Comparison of ENCODE assay signal across 25 mouse cellular contexts in the genomic region with DNA sequence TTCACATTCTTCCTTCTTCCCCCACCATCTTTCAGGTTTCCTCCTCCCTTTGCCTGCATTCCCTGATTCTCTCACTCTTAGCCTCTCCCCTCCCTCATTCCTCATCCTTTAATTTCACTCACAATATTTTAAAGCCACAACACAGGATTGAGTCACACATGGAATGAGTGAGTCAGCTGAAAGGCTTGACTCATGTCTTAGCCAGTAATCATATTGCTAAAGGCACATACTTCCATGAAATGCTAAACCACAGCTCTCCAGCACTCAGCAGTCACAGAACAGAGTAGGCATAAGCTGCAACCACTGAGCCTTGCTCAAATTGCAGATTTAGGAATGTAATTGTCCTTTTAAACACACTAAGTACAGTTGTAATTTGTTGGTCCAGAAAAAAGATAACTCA.
A peak's percentile ranks its signal among the peaks of the same experiment; 100 is the strongest.
DNase-seq lines count a peak whose midpoint lies in the region; ATAC-seq and TF ChIP-seq lines count a peak whose summit lies in the region.
"Had no signal": no experiment of that assay in that cellular context is flagged by ENCODE, and none has a peak within 500 bp of the region (broad histone marks: within the 10 kb centered on the region; RNA-seq: fewer than 3 reads in every experiment).

No protein-coding gene starts in this region.

- ATAC-seq in frontal cortex, adult (ENCODE audit: low TSS enrichment) = peak; percentile 72
- ATAC-seq: activated CD4-positive, CD25-positive, alpha-beta regulatory T cell, adult 4 months; forebrain, embryonic 15.5 days; intestine, postnatal 0 days; midbrain, embryonic 15.5 days had no signal

- no peaks in the 10 kb centered on the region for H3K9me3 ChIP-seq in limb, embryonic 10.5 days (replicated peaks)
- H3K9me3 ChIP-seq: embryonic facial prominence, embryonic 12.5 days; forebrain, embryonic 15.5 days; hindbrain, embryonic 12.5 days; liver, embryonic 15.5 days; lung, embryonic 15.5 days; midbrain, embryonic 15.5 days; neural tube, embryonic 13.5 days had no signal

- no peak for TF ChIP-seq POLR2A in myocyte (IDR thresholded peaks at IDR 0.05; ENCODE audit: insufficient read length, low read depth)

- no peaks in the 10 kb centered on the region for H3K27me3 ChIP-seq in myocyte (ENCODE audit: control insufficient read depth, insufficient read depth, insufficient read length)
- 0 out of 2 replicates have a peak, but pooled peaks cover 9% of the 10 kb centered on the region for H3K27me3 ChIP-seq in limb, embryonic 10.5 days (ENCODE audit: low read depth, poor library complexity, severe bottlenecking)
- H3K27me3 ChIP-seq: embryonic facial prominence, embryonic 12.5 days; forebrain, embryonic 15.5 days; hindbrain, embryonic 12.5 days; liver, embryonic 15.5 days; lung, embryonic 15.5 days; midbrain, embryonic 15.5 days; neural tube, embryonic 13.5 days had no signal

- no peak overlapping the region for H3K27ac ChIP-seq in limb, embryonic 10.5 days
- H3K27ac ChIP-seq: embryonic facial prominence, embryonic 12.5 days; forebrain, embryonic 15.5 days; hindbrain, embryonic 12.5 days; liver, embryonic 15.5 days; lung, embryonic 15.5 days; macrophage; midbrain, embryonic 15.5 days; neural tube, embryonic 13.5 days had no signal

- no peak overlapping the region for H3K4me3 ChIP-seq in myocyte
- no peak overlapping the region for H3K4me3 ChIP-seq in limb, embryonic 10.5 days
- H3K4me3 ChIP-seq: embryonic facial prominence, embryonic 12.5 days; forebrain, embryonic 15.5 days; hindbrain, embryonic 12.5 days; liver, embryonic 15.5 days; lung, embryonic 15.5 days; midbrain, embryonic 15.5 days; neural tube, embryonic 13.5 days had no signal

- H3ac ChIP-seq in myocyte (ENCODE audit: control insufficient read depth, insufficient read length) = no peak overlapping the region

- DNase-seq in frontal cortex, adult 2 months (ENCODE audit: extremely low spot score in 1 of 2, low spot score in 1 of 2) = no peak
- DNase-seq in 416B (ENCODE audit: low read depth) = peak; percentile 1
- DNase-seq in Muller cell, postnatal 12 days (ENCODE audit: inconsistent ontology term) = peak; percentile 88
- no peak for DNase-seq in gastrocnemius, postnatal 4 days (ENCODE audit: low spot score in 2 of 2)
- DNase-seq in limb, embryonic 10.5 days (ENCODE audit: low spot score) = no peak
- DNase-seq: cerebellum, adult 9-11 months; gastrocnemius, postnatal 25 days; kidney, postnatal 36 days; left cerebral cortex, postnatal 4 days; liver; retina, postnatal 1 day; right cerebral cortex, postnatal 25 days; spleen, adult 18-20 months had no signal

- no peaks in the 10 kb centered on the region for H3K79me2 ChIP-seq in myocyte (ENCODE audit: control insufficient read depth, insufficient read depth)

- H3K4me1 ChIP-seq in limb, embryonic 10.5 days = no peaks in the 10 kb centered on the region
- H3K4me1 ChIP-seq: embryonic facial prominence, embryonic 12.5 days; forebrain, embryonic 15.5 days; hindbrain, embryonic 12.5 days; liver, embryonic 15.5 days; lung, embryonic 15.5 days; midbrain, embryonic 15.5 days; neural tube, embryonic 13.5 days had no signal

- H3K4me2 ChIP-seq in myocyte (ENCODE audit: low read depth) = no peak overlapping the region
- H3K4me2 ChIP-seq: embryonic facial prominence, embryonic 12.5 days; forebrain, embryonic 15.5 days; hindbrain, embryonic 12.5 days; liver, embryonic 15.5 days; lung, embryonic 15.5 days; midbrain, embryonic 15.5 days; neural tube, embryonic 13.5 days had no signal

- no peaks in the 10 kb centered on the region for H3K36me3 ChIP-seq in myocyte (ENCODE audit: control insufficient read depth, insufficient read depth)
- H3K36me3 ChIP-seq in limb, embryonic 10.5 days = no peaks in the 10 kb centered on the region
- H3K36me3 ChIP-seq: embryonic facial prominence, embryonic 12.5 days; forebrain, embryonic 15.5 days; hindbrain, embryonic 12.5 days; liver, embryonic 15.5 days; lung, embryonic 15.5 days; midbrain, embryonic 15.5 days; neural tube, embryonic 13.5 days had no signal

TF ChIP-seq in myocyte, 11 proteins besides CTCF, POLR2A, EP300 and RAD21:
- TF ChIP-seq E2F4 (IDR thresholded peaks at IDR 0.05; ENCODE audit: insufficient read depth) (no peak), USF1 (IDR thresholded peaks at IDR 0.05; ENCODE audit: low read depth) (no peak), REST (IDR thresholded peaks at IDR 0.05; ENCODE audit: insufficient read depth, insufficient read length) (no peak), MYOD1 (IDR thresholded peaks at IDR 0.05; ENCODE audit: control insufficient read depth in 1 of 3, insufficient read length in 2 of 3, low read depth in 2 of 3) (no peak), CEBPB (IDR thresholded peaks at IDR 0.05; ENCODE audit: insufficient read depth, poor library complexity, severe bottlenecking) (peak; percentile 55), SRF (IDR thresholded peaks at IDR 0.05; ENCODE audit: control insufficient read depth, insufficient read length, low read depth) (no peak), TCF3 (IDR thresholded peaks at IDR 0.05; ENCODE audit: insufficient read length, low read depth) (no peak), TCF12 (IDR thresholded peaks at IDR 0.05; ENCODE audit: insufficient read depth, poor library complexity, severe bottlenecking) (peak; percentile 8), MAX (IDR thresholded peaks at IDR 0.05; ENCODE audit: low read depth) (no peak), MYOG (IDR thresholded peaks at IDR 0.05; ENCODE audit: control insufficient read depth in 1 of 3, insufficient read depth in 1 of 3, insufficient read length in 2 of 3, low read depth in 2 of 3) (no peak), POLR2AphosphoS2 (IDR thresholded peaks at IDR 0.05; ENCODE audit: insufficient read length, low read depth) (no peak)

Comparison
In these comparisons a context has a peak if more than half of its experiments do, and no peak if none do; other contexts are left out.
1. DNase-seq: peak in 416B (single experiment) and Muller cell, postnatal 12 days (single experiment); none in frontal cortex, adult 2 months (0 of 2), gastrocnemius, postnatal 4 days (0 of 2) and limb, embryonic 10.5 days (single experiment).